Mouse (Mus musculus) 416B (cell line): ENCODE measurements at regions not wholly inside any gene's neighbourhood (a gene's known extent, or its start where the extent isn't known, plus 50 kb on each side); places are given as distances from the start of the nearest gene placed in this dataset.
A peak's percentile ranks its signal among the peaks of the same experiment; 100 is the strongest.
"Not testable (repeated sequence)": the region's sequence is repeated elsewhere in the genome, so short reads cannot be mapped to it uniquely, and the experiment has no call there.

ENCODE experiments used
- DNase-seq: peaks from one replicate; pipeline ENCODE4 v3.0.0; 2011; ENCODE audit warnings: low read depth

DNA sequence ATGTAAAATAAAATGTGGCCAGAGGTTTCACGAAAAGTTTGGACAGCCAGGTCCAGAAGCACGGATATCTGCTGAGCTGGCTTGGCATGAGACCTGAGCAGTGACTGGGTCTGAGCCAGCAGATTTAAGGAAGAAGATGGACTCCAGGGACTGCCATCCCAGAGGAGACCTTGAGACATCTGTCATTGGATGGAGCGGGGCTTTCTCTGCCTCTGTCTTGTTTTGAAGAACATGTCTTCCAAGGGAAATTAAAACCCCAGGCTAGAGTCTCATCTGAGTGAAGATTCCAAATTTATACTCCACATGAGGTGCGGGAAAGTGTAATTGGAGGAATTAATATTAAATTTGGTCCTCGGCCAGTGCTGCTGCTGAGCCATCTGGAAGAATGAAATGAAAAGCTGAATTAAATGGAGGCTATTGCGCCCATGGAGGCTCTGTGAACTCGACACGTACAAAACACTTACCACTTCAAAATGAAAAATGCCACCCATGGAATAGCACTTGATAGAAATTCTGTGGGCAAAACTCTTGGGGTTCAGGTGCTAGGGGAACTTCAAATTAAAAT, 129.8 kb upstream of the Adcy2 start:
- no peak for DNase-seq

DNA sequence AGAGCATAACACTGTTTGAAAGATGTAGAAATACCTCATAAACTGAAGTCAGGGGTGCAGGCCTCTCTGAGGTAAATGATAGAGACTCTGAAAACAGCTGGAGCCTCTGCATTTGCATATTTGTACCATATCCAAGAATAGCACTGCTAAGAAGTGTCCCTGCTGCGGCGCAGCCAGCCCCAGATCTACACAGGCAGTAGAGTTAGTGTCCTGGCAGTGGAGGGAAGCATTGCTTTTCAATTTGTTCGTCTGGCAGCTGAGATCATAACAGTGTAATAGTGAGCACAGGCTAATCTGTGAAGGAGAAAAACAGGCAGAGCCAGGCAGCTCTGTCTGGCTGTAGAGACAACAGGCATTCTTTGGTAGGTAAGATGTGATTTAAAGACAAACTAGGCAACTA, 128.2 kb upstream of the Adcy2 start:
- DNase-seq: no peak

DNA sequence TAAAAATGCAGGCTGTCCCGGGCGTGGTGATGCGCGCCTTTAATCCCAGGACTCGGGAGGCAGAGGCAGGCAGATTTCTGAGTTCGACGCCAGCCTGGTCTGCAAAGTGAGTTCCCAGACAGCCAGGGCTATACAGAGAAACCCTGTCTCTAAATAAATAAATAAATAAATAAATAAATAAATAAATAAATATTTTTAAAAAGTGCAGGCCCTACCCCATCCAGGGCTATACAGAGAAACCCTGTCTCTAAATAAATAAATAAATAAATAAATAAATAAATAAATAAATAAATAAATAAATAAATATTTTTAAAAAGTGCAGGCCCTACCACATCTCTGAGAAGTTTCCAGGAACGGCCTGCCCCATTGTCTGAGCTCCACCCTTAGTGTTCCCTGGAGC, 119.4 kb upstream of the Adcy2 start:
- DNase-seq: not testable (repeated sequence)

DNA sequence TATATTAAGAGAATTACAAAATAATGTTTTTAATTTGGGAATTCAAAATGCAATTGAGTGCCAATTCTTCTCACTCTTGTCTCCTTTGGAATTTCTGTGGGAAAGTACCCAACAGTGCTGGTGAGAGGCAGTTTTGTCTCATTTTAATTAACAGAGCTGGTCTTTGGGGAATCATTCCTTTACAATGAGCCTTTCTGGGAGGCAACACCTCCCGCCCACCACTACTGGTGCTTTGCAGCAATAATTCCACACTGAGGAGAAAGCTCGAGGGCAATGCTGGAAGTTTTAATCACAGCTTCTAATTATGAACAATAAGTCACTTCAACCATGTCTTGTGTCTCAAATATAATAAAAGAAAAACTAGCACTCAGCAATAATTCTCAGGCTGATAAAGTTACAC, 109.8 kb upstream of the Adcy2 start:
- DNase-seq: no peak

DNA sequence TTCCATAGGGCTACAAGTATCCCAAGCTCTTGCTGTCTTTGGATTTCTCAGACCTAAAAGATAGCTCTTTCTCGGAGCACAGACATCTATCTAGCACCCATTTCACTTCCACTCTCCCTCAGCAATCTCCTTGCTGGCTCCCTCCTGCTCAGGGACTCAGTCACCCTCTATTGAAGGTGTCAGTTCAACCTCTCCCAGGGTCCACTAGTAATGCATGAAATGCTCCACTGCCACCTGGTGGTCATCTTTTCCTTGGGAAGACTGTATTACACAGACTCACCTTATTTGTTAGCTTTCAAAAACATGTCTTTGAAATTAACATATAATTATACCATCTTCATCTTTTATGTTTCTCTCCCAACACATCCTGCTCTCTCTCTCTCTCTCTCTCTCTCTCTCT, 87.3 kb upstream of the Adcy2 start:
- DNase-seq: peak; percentile 51

DNA sequence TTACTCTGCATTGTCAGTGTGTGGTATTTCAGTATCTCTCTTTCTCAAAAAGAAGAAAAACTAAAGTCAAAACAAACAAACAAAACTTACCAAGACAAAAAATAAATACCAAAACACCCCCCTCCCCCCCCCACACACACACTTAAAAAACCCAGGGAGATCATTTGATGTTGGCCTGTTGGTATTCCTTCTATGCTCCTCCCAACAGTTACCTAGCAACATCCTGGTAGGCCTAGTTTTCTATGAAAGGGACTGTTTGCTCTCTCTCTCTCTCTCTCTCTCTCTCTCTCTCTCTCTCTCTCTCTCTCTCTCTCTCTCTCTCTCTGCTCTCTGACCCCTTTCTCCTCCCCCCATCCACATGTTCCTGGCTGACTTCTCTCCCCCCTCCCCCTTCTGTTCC, 71.0 kb upstream of the Adcy2 start:
- no peak for DNase-seq

GRCm38 (mm10) chr13:69069817-69070216, 70.5 kb upstream of the Adcy2 start:
- no peak for DNase-seq

GRCm38 (mm10) chr13:69066636-69067035, 67.3 kb upstream of the Adcy2 start:
- no peak for DNase-seq

GRCm38 (mm10) chr13:69065285-69065684, 65.9 kb upstream of the Adcy2 start:
- no peak for DNase-seq

GRCm38 (mm10) chr13:69062692-69063233, 63.4 kb upstream of the Adcy2 start:
- no peak for DNase-seq

GRCm38 (mm10) chr13:69061436-69061835, 62.1 kb upstream of the Adcy2 start:
- no peak for DNase-seq
